Mouse (Mus musculus) hindbrain, embryonic 14.5 days (tissue): ENCODE results near the gene Cdyl. TPM values are rescaled to one million over a fixed set of nuclear protein-coding genes. Genes with fewer than 3 reads are reported as not detected.

ENCODE experiments used
- ATAC-seq: fragments of 200-750 bp; cut with Nextera tagmentation; 2 replicates; pipeline ENCODE4 v1.8.0; 2017; ENCODE audit warnings: moderate number of reproducible peaks, mild to moderate bottlenecking, moderate TSS enrichment, moderate library complexity; ENCODE audit not compliant: low FRiP score
- DNase-seq: peaks from one replicate; pipeline ENCODE4 v3.0.0-alpha.2; 2015; ENCODE audit warnings: low spot score
- H3K27ac ChIP-seq: fragments of 300-500 bp; sonication (generic); 2 replicates; pipeline ENCODE4 v1.5.1; 2014; ENCODE audit warnings: mild to moderate bottlenecking, moderate library complexity
- H3K27me3 ChIP-seq: fragments of 300-500 bp; sonication (generic); 2 replicates; pipeline ENCODE4 v1.6.1; 2014; ENCODE audit warnings: mild to moderate bottlenecking, low read length, mixed read lengths; ENCODE audit not compliant: control insufficient read depth, insufficient read depth
- H3K36me3 ChIP-seq: fragments of 300-500 bp; sonication (generic); replicated peaks from 2 replicates; pipeline ENCODE4 v1.6.1; 2014; ENCODE audit not compliant: control insufficient read depth, insufficient read depth
- H3K4me1 ChIP-seq: fragments of 300-500 bp; sonication (generic); replicated peaks from 2 replicates; pipeline ENCODE4 v1.6.1; 2014; ENCODE audit warnings: antibody characterized with exemption, low read length, mixed read lengths; ENCODE audit not compliant: control insufficient read depth, insufficient read depth
- H3K4me2 ChIP-seq: fragments of 300-500 bp; sonication (generic); replicated peaks from 2 replicates; pipeline ENCODE4 v1.6.1; 2014; ENCODE audit warnings: mild to moderate bottlenecking, moderate library complexity
- H3K4me3 ChIP-seq: fragments of 300-500 bp; sonication (generic); replicated peaks from 2 replicates; pipeline ENCODE4 v1.5.1; 2014; ENCODE audit warnings: mild to moderate bottlenecking, low read length
- H3K9ac ChIP-seq: fragments of 300-500 bp; sonication (generic); 2 replicates; pipeline ENCODE4 v1.6.1; 2014
- H3K9me3 ChIP-seq: fragments of 300-500 bp; sonication (generic); 2 replicates; pipeline ENCODE4 v1.6.1; 2016; ENCODE audit warnings: low read length; ENCODE audit not compliant: control insufficient read depth
- WGBS: fragments of 180-500 bp; shearing (Covaris S2); extraction: QIAGEN DNeasy Blood & Tissue Kit; methylation state at CpG from one replicate; pipeline ENCODE4 v1.1.7; 2014; 5-methylcytosine and 5-hydroxymethylcytosine counted together
- polyA plus RNA-seq: library from polyadenylated mRNA; unstranded; fragments of >200 nt; fragmentation: Nextera tagmentation; extraction: Ambion mirVana; gene quantifications from 2 replicates; pipeline ENCODE4 v1.2.1, GENCODE M21; 2014

Cdyl gene
- 7.8 and 9.4 TPM in 2 replicates for polyA plus RNA-seq

DNA sequence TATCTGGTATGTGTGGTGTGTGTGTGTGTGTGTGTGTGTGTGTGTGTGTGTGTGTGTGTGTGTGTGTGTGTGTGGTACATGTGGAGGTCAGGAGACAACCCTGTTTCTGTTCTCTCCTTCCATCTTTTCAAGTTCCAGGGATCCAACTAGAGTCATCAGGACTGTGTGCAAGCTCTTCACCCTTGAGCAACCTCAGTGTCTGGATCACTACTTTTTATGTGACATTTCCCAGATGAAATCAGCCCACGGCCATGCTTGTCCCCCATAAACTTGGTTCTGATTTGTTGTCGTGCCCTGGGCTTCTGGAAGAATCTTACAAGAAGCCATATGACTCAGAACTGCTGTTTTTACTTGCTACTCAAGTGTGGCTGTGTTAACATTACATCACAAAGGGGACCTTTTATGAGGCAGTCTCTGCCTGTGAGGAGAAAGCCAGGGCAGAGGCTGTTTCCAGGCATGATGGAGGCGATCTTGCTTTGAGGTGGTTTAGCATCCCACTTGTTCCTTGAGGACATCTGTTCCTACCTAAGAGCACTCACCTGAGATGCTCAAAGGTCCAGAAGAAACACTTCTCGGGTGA is at the start of gene Cdyl:
Gene Cdyl, plus strand, starts transcription at position 428 of the 580 bp plus-strand sequence.
- H3K9ac ChIP-seq, result no peak within 1 kb of the TSS
- no peaks in the 10 kb centered on the region for H3K36me3 ChIP-seq
- no peak within 1 kb of the TSS for H3K4me2 ChIP-seq
- 77% methylated on average over 4 of the region's 4 CpGs for WGBS
- no peak within 1 kb of the TSS for H3K4me3 ChIP-seq
- no peak for ATAC-seq
- no peak within 1 kb of the TSS for H3K27ac ChIP-seq
- H3K27me3 ChIP-seq, result no peaks in the 10 kb centered on the region
- H3K4me1 ChIP-seq, result no peaks in the 10 kb centered on the region
- no peak for DNase-seq
- no peaks in the 10 kb centered on the region for H3K9me3 ChIP-seq

DNA sequence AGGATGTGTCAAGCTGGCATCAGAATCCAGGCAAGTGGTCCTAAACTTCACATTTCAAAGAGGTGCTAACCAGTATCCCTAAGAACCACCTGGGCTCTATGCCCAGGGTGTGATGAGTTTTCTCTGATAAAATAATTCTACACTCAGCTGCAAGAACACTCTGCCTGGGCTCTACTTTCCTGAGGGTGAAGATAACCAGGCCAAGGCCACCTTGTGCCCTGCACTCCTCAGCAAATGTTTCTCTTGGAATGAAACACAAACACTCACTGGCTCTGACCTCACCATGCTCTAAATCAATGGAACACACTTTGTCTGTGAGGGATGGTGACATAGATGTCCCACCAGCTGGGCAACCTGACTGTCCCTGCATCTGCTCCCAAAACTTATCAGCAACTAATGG is 48.9 kb upstream of the Cdyl start:
- H3K4me3 ChIP-seq, result no peak overlapping the region
- no peak overlapping the region for H3K4me2 ChIP-seq
- no peaks in the 10 kb centered on the region for H3K9me3 ChIP-seq
- ATAC-seq (no peak), DNase-seq (no peak)
- no peaks in the 10 kb centered on the region for H3K27me3 ChIP-seq
- H3K27ac ChIP-seq, result no peak overlapping the region
- H3K4me1 ChIP-seq, result no peaks in the 10 kb centered on the region
- no peak overlapping the region for H3K9ac ChIP-seq
- H3K36me3 ChIP-seq, result no peaks in the 10 kb centered on the region

DNA sequence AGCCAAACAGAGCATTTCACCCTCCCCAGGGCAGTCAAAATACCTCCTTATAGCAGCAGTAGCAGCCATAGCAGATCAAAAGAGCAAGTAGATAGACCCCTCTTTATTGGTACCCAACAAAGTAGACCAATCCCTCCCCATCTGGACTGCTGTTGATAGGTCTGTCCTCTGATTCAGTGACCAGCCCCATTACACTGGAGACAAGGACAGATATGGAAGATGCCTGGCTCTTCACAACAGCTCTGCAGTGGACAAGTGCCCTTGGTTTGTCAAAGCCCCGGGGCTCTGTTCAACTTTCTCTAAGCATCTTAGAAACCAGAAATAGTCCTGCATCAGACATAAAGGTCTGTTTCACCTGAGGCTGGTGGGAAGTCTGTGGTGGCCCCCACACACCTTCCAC is 47.1 kb upstream of the Cdyl start:
- Histone ChIP-seq H3K4me3 (no peak overlapping the region), H3K9me3 (no peaks in the 10 kb centered on the region), H3K4me2 (no peak overlapping the region), H3K4me1 (no peaks in the 10 kb centered on the region), H3K27me3 (no peaks in the 10 kb centered on the region), H3K36me3 (no peaks in the 10 kb centered on the region), H3K27ac (no peak overlapping the region), H3K9ac (no peak overlapping the region)
- no peak for DNase-seq
- 97% methylated on average over 1 of the region's 1 CpGs for WGBS
- ATAC-seq, result no peak

DNA sequence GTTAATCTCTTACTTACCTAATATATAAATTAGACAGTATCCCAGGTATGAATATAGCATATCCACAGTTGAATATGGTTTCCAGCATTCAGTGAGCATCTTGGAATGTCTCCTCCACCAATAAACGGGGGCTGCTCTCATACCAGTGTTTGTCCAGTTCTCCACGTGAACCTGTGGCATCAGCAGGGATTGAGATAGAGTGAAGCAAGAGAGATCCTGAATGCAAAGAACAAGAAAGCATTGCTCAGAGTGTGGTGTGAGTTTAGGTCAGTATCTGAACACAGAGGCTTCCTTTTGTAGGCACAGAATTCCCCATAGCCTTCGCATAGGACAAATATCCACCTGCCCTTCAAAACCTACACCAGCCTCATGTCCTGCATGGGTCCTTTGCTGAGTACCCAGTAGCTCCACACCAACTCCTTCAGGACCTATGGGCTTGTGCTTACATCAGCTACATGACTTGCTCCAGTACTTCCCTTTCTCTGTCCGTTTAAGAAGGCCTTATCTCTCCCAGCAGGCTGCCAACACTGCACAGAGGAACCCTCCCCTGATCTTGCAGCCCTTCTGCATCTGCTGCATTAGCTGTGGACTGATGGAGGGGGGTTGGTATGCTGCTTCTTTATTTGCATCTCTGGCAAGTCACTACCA is 44.7 kb upstream of the Cdyl start:
- Histone ChIP-seq H3K9ac (no peak overlapping the region), H3K4me3 (no peak overlapping the region), H3K27ac (no peak overlapping the region), H3K9me3 (no peaks in the 10 kb centered on the region), H3K4me2 (no peak overlapping the region), H3K4me1 (no peaks in the 10 kb centered on the region), H3K36me3 (no peaks in the 10 kb centered on the region), H3K27me3 (no peaks in the 10 kb centered on the region)
- no peak for ATAC-seq
- no peak for DNase-seq
- WGBS, result 73% methylated on average over 4 of the region's 4 CpGs

DNA sequence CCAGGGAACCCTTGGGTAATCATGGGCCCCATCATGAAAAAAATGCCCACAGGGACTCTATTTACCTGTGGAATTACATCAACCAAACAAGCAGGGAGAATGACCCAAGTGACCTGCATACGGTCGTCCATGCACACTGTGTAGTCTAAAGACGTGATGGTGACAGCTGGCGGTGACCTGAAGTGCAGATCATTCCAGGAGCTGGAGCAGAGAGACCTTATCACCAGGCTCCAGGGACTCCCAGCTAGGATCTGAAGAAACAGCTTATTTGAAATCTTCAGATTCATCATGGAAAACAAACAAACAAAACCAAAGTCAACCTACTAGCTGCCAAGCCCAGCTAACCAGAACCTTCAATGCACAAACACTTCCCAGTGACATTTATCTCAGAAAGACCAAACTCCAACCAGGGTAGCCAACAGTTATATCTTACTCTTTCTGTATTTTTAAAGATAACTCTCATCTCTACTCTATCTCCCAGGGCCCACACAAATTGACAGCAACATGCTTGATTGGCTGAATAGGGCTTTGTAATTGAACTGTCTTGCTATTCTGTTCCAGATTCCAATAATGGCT is 43.0 kb upstream of the Cdyl start:
- Histone ChIP-seq H3K4me1 (no peaks in the 10 kb centered on the region), H3K9ac (no peak overlapping the region), H3K36me3 (no peaks in the 10 kb centered on the region), H3K27ac (no peak overlapping the region), H3K4me2 (no peak overlapping the region), H3K27me3 (no peaks in the 10 kb centered on the region), H3K4me3 (no peak overlapping the region), H3K9me3 (no peaks in the 10 kb centered on the region)
- no peak for DNase-seq
- 74% methylated on average over 4 of the region's 4 CpGs for WGBS
- no peak for ATAC-seq

DNA sequence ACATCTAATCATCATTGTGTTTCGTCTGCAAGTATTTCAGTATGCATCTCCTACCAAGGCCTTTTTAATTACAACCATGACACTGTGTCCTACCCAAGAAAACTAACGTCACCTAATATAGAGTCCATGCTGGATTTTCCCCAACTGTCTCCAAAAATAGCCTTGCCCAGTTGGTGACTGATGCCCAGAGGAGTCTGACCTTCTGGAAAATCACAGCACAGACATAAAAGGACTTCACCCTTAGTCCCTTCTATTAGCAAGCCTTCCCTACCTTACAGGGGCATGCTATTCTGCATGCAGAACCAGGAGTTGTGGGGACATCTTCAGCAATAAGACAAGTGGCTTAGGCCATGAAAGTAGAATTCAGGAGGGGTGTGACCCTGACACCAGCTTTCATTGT is 40.3 kb upstream of the Cdyl start:
- Histone ChIP-seq H3K9me3 (no peaks in the 10 kb centered on the region), H3K9ac (no peak overlapping the region), H3K36me3 (no peaks in the 10 kb centered on the region), H3K4me3 (no peak overlapping the region), H3K27me3 (no peaks in the 10 kb centered on the region), H3K4me1 (no peaks in the 10 kb centered on the region), H3K4me2 (no peak overlapping the region), H3K27ac (no peak overlapping the region)
- 91% methylated on average over 2 of the region's 2 CpGs for WGBS
- DNase-seq (no peak), ATAC-seq (no peak)

DNA sequence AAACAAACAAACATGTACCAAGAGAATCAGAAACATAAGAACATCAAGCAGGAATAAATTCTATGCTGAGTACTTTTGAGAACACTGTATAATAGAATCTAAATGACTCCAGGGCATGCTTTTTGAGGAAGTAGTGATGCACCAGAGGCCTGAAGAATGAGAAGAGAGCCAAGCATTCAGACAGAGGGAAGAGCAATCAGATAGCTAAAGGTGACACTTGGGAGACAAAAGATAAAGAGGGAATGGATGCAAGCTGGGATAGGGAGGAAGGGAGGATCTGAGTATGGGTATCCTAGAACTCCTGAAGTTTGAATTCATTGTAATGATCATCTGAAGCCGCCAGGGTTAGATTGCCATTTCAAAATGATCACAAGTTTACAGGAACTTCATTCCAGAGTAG is 38.9 kb upstream of the Cdyl start:
- no peaks in the 10 kb centered on the region for H3K27me3 ChIP-seq
- no peaks in the 10 kb centered on the region for H3K36me3 ChIP-seq
- ATAC-seq, result no peak
- no peak overlapping the region for H3K4me3 ChIP-seq
- no peak overlapping the region for H3K9ac ChIP-seq
- no peaks in the 10 kb centered on the region for H3K9me3 ChIP-seq
- no peak overlapping the region for H3K27ac ChIP-seq
- 64% methylated on average over 1 of the region's 1 CpGs for WGBS
- no peak for DNase-seq
- H3K4me2 ChIP-seq, result no peak overlapping the region
- H3K4me1 ChIP-seq, result no peaks in the 10 kb centered on the region

DNA sequence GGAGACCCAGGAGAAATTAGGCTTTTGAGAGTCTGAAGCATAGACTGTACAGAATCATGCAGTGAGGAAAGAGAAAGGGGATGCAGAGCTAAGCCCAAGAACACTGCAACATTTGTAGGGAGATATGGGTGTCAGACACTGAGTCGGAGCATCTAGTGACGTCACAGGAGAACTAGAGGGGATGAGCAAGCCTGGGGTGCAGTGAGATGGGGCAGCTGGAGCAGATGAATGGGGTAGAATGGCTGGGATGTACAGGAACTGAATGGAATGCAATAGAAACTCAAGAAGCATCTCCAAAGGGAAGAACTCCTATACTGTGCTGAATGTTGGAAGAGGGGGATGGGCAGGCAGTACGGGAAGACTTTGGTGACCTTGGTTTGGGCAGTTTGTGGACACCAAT is 34.8 kb upstream of the Cdyl start:
- Histone ChIP-seq H3K27ac (no peak overlapping the region), H3K27me3 (no peaks in the 10 kb centered on the region), H3K9me3 (no peaks in the 10 kb centered on the region), H3K36me3 (no peaks in the 10 kb centered on the region), H3K9ac (no peak overlapping the region), H3K4me3 (no peak overlapping the region), H3K4me1 (no peaks in the 10 kb centered on the region), H3K4me2 (no peak overlapping the region)
- WGBS, result 91% methylated on average over 3 of the region's 3 CpGs
- ATAC-seq (no peak), DNase-seq (no peak)

DNA sequence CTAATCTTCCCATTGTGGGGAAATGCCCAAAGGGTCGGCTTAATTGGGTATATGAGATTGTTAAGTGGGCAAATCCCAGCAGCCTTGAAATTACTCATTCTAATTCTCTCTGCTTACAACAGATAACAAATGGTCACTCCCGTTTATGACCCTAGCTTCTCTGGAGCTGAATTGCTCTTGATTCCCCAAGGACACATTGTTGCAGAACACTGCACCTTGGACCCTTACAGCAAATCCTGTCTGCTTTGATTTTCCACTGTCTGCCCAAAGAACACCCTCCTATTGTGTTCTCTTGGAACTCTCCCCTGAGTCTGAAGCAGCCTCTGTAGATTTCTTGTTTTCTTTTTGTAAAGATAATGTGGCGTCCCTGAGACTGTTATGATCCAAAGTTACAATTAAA is 34.1 kb upstream of the Cdyl start:
- Histone ChIP-seq H3K4me2 (no peak overlapping the region), H3K27me3 (no peaks in the 10 kb centered on the region), H3K9me3 (no peaks in the 10 kb centered on the region), H3K4me1 (no peaks in the 10 kb centered on the region), H3K9ac (no peak overlapping the region), H3K27ac (no peak overlapping the region), H3K36me3 (no peaks in the 10 kb centered on the region), H3K4me3 (no peak overlapping the region)
- DNase-seq (no peak), ATAC-seq (no peak)
- WGBS, result 75% methylated on average over 3 of the region's 3 CpGs
